Mouse (Mus musculus) olfactory bulb, adult 2 months (tissue): Measurements from ENCODE around the gene Rps26. TPM values are rescaled to one million over a fixed set of nuclear protein-coding genes. Genes with fewer than 3 reads are reported as not detected.

ENCODE experiments used
- H3K27ac ChIP-seq: fragments of 200-500 bp; 2 replicates; pipeline ENCODE4 v1.5.1; 2012; ENCODE audit warnings: low read depth, low read length; ENCODE audit not compliant: insufficient read depth
- H3K4me1 ChIP-seq: fragments of 200-500 bp; 2 replicates; pipeline ENCODE4 v1.6.1; 2012; ENCODE audit warnings: low read length; ENCODE audit not compliant: control insufficient read depth, insufficient read depth
- H3K4me3 ChIP-seq: fragments of 200-500 bp; 2 replicates; pipeline ENCODE4 v1.5.1; 2012; ENCODE audit warnings: mild to moderate bottlenecking, low read depth, low read length, moderate library complexity; ENCODE audit not compliant: insufficient read depth
- CTCF ChIP-seq: fragments of 200-500 bp; IDR thresholded peaks from 2 replicates; pipeline ENCODE4 v1.5.1; 2012; ENCODE audit warnings: low read depth, mild to moderate bottlenecking, low read length, moderate library complexity; ENCODE audit not compliant: insufficient read depth
- POLR2A ChIP-seq: fragments of 200-500 bp; IDR thresholded peaks from 2 replicates; pipeline ENCODE4 v1.6.1; 2012; ENCODE audit warnings: mild to moderate bottlenecking, low read depth, low read length, moderate library complexity; ENCODE audit not compliant: insufficient read depth
- WGBS: fragments of 180-500 bp; shearing (Covaris S2); methylation state at CpG from one replicate; pipeline ENCODE4 v1.1.7; 2018; 5-methylcytosine and 5-hydroxymethylcytosine counted together
- polyA plus RNA-seq: library from polyadenylated mRNA; stranded (reverse); fragments of >200 nt; gene quantifications from 2 replicates; pipeline ENCODE4 v1.2.4, GENCODE M21; 2012; ENCODE audit warnings: low replicate concordance; ENCODE audit not compliant: missing spikeins, insufficient read depth, insufficient read length

Rps26 gene
- polyA plus RNA-seq, 1 experiment: not detected

DNA sequence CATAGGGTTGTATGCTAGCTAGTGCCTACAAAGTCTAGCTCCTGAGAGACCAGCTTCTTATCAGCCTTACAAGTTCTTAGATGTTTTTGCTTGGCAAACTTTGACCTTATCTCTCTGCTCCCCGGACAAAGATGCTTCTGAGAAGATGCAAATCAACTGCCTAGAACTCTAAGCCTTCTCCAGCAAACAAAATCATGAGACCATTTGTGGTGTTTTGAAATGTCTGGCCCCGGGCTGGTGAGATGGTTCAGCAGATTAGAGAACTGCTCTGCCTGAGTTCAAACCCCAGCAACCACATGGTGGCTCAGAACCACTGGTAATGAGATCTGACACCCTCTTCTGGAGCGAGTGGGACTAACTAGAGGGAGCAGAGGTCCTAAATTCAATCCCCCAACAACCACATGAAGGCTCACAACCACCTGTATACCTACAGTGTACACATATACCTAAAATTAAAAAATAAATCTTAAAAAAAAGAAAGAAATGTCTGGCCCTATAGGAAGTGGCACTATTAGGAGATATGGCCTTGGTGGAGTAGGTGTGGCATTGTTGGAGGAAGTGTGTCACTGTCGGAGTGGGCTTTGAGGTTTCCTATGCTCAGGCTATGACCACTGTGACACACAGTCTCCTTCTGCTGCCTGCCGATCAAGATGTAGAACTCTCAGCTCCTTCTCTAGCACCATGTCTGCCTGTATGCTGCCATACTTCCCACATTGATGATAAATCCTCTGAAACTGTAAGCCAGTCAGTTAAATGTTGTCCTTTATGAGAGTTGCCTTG, 37.1 kb upstream of the Rps26 start:
- no peaks in the 10 kb centered on the region for H3K4me1 ChIP-seq
- TF ChIP-seq CTCF (no peak), POLR2A (no peak)
- WGBS: 75% methylated on average over 5 of the region's 5 CpGs
- H3K27ac ChIP-seq: no peak overlapping the region
- no peak overlapping the region for H3K4me3 ChIP-seq

DNA sequence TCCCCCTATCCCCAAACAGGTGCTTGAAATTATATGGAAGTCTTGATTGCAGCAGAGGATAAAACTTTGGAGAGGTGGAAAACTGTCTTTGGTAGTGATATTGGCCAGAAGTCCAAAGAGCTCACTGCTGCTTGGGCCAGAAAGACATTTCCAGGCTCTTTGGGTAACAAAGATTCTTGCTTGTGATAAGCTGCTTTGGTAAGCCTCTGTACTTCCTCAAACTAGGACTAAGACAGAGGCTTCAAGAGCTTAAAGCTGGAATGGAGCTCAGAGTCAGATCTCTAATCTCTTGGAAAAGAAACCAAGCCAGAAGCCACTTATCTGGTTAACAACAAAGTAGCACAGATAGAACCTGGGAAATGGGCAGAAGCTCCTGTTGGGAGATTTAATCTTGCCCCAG, 35.9 kb upstream of the Rps26 start:
- no peaks in the 10 kb centered on the region for H3K4me1 ChIP-seq
- TF ChIP-seq POLR2A: no peak
- no peak for TF ChIP-seq CTCF
- H3K4me3 ChIP-seq: no peak overlapping the region
- no peak overlapping the region for H3K27ac ChIP-seq

DNA sequence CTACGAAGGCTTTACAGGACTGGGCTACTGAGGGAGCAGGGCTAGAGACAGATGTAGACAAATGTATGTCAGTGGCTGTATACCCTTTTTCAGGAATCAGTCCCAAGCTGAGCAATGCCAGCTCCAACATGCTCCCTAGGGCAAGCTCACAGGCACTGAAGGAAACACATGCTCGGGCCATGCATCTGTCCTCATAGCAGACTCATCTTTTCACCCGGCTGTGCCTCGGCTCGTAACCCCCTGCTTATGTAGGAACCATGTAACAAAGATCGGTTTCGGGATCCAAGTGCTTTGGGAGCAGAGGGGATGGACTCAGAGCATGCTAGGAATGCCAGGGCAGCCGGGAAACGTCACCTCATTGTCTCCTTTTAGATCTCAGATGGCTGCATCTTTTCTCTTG, 32.9 kb upstream of the Rps26 start:
- H3K27ac ChIP-seq: no peak overlapping the region
- 69% methylated on average over 9 of the region's 9 CpGs for WGBS
- no peaks in the 10 kb centered on the region for H3K4me1 ChIP-seq
- TF ChIP-seq POLR2A (no peak), CTCF (no peak)
- H3K4me3 ChIP-seq: no peak overlapping the region

DNA sequence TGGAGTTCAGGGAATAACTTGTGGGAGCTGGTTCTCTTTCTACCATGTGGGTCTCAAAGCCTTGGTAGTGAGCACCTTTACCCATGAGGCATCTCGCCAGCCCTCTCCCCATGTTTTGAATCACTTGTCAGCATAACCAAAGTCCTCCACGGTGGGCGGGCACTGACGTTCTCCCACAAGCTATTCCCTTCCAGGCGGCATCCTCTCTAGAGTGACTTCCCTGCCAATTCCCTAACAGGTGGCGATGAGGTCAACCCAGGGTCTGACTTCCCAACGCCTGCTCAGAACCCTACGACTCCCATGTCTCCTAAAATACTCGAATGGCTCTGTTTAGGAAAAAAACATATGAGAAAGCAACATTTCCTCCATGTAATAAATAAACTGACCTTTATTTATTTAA, 31.3 kb upstream of the Rps26 start:
- TF ChIP-seq CTCF (no peak), POLR2A (no peak)
- H3K27ac ChIP-seq: no peak overlapping the region
- no peak overlapping the region for H3K4me3 ChIP-seq
- 66% methylated on average over 9 of the region's 9 CpGs for WGBS
- no peaks in the 10 kb centered on the region for H3K4me1 ChIP-seq

DNA sequence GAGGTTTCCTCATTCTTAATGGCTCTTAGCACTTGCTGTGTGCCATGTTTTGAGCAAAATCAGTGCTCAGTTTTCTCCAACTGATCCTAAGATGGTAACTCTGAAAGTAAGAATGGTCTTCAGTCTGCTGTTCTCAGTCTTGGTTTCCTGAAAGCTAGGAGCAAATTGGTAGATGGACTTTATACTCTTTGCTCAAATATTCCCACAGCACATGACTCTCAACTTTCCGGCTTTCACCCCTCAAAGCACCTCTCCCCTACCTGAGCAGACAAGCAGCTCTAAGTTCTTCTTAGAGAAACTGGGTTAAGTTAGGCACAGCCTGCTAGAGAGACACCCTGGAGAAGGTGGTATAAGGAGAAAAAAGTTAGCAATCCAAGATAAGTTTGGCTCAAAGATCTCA, 30.2 kb upstream of the Rps26 start:
- H3K4me1 ChIP-seq: no peaks in the 10 kb centered on the region
- H3K27ac ChIP-seq: no peak overlapping the region
- 94% methylated on average over 1 of the region's 1 CpGs for WGBS
- H3K4me3 ChIP-seq: no peak overlapping the region
- TF ChIP-seq POLR2A: no peak
- no peak for TF ChIP-seq CTCF

DNA sequence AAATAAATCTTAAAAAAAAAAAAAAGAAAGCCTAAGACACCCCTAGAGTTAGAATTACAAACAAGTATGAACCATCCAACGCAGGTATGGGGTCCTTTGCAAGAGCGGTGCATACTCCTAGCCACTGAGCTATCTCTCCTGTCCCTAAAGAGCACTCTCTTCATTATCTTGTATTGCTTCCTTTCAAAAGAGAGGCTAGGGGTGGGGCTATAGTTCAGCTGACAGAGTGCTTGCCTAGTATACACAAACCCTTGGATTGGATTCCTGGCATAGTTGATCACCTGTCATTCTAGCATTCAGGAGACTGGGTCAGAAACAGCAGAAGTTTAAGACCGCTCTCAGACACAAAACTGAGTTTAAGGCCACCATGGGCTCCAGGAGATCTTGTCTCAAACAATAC, 28.7 kb upstream of the Rps26 start:
- no peak overlapping the region for H3K4me3 ChIP-seq
- 96% methylated on average over 3 of the region's 3 CpGs for WGBS
- H3K27ac ChIP-seq: no peak overlapping the region
- TF ChIP-seq POLR2A (no peak), CTCF (no peak)
- no peaks in the 10 kb centered on the region for H3K4me1 ChIP-seq

DNA sequence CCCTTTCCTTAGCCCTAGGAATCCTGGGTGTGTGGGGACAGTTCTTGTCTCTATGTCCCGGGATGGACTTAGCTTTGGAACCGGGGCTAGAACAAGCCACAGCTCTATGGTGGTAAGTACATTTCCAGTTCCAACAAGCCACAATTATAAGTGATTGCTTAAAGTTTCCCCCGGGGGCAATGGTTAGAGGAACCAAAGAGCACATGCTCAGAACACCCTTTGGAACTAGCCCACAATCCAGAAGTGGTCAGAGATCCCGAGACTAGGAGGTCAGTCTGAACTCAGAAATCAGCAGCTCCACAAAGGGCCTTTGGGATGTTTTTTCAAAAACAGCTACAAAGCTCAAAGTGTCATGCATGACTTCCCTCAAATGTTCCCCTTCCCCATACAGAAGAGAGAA, 27.3 kb upstream of the Rps26 start:
- WGBS: 65% methylated on average over 4 of the region's 4 CpGs
- no peak overlapping the region for H3K4me3 ChIP-seq
- H3K27ac ChIP-seq: no peak overlapping the region
- TF ChIP-seq POLR2A: no peak
- TF ChIP-seq CTCF: no peak
- no peaks in the 10 kb centered on the region for H3K4me1 ChIP-seq

DNA sequence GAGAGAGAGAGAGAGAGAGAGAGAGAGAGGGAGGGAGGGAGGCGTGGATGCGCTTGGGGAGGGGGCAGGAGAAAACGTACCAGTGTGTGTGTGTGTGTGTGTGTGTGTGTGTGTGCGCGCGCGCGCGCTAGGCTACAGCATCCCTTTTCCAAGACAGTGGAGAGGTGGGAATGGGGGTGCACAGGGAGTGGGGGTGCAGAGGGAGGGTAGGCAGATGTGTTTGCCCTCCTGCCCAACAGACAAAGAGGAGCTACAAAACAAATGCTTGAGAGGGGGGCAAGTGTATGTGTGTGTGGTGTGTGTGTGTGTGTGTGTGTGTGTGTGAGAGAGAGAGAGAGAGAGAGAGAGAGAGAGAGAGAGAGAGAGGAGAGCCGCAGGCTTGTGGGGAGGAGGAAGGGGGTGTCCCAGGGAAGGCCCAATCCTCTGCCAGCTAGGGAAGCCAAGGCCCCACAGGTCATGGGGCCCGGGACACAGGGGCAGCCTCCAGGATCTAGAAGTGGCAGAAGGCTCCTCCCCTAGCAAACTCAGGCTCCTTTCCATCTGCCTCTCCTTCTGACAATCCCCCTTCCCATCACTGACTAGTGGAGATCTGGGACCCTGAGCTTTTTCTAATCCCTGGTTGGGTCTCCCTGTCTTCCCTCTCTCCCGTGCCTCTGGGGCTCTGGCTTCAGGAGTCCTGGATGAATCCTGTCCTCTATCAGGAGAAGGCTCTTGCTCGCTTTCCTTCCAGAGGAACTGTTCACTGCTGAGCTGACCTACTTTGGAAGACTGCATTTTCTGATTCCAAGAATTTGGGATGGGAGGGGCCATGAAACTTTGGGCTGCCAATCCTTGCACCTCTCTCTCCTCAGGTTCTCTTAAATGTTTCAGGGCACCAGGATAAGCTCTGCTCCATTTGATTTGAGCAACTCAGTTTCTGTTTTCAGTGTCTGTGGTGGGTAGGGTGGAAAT, 19.9 kb upstream of the Rps26 start:
- no peak for TF ChIP-seq POLR2A
- TF ChIP-seq CTCF: no peak
- WGBS: 6% methylated on average over 13 of the region's 13 CpGs
- Histone ChIP-seq H3K27ac (peak overlapping the region; percentile 95), H3K4me1 (peaks cover 22% of the 10 kb centered on the region), H3K4me3 (peak overlapping the region; percentile 97)

DNA sequence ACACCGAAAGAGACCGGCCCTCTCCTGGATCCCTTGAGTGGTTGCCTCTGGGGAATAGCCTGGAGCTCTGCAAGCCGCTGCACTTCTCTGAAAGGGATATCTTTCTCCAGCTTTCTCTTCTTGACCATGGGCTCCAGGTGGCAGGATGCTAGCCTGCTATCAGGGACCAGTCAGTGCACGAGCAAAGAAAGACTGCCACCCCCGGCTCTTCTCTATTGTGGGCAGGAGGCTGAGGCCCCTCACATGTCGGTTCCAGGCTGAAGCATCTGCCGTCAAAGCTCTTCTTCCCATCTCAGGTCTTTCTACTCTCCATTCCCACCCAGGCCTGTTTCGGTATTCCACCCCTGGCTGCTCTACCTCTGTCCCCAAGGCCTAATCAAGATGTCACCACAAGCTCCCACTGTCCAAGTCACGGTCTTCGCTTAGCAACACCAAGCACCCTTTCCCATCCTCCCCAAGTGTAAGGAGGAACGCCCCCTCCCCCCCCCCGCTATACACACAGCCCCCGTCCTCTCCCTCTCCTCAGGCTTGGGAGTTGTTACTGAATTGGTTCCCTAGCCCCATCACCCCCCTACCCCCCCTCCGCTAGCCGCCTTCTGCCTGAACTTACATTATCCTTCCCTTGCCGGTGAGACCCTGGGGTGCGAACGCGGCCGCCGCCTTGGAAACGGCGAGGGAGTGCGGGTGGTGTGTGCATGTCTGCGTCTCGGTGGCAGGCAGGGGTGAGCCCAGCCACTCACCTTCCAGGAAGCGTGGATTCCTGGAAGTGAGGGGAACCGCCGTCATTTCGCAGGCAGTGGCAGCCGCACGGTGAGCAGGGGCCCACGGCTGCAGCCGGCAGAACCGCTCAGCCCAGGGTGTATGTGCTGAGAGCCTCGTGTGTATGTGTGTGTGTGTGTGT, 18.8 kb upstream of the Rps26 start, which contains the start of gene Ikzf4:
Gene Ikzf4 (minus strand): TSS at position 881 of the 901 bp plus-strand sequence.
- Histone ChIP-seq H3K4me3 (peak within 1 kb of the TSS; percentile 97), H3K27ac (peak within 1 kb of the TSS; percentile 95), H3K4me1 (peaks cover 22% of the 10 kb centered on the region)
- TF ChIP-seq POLR2A: no peak
- no peak for TF ChIP-seq CTCF
- 3% methylated on average over 35 of the region's 36 CpGs for WGBS
